Mouse (Mus musculus) CH12.LX (cell line): Measurements from ENCODE around the gene Gm10447.

ENCODE experiments used
- BHLHE40 ChIP-seq: IDR thresholded peaks from 2 replicates; pipeline ENCODE4 v1.6.1; 2011; ENCODE audit warnings: mild to moderate bottlenecking, low read depth, low read length, improper control_type of control experiment
- EP300 ChIP-seq: IDR thresholded peaks from 2 replicates; pipeline ENCODE4 v1.6.1; 2011; ENCODE audit warnings: low read length, improper control_type of control experiment
- IRF4 ChIP-seq: IDR thresholded peaks from 2 replicates; pipeline ENCODE4 v1.6.1; 2014; ENCODE audit warnings: low read depth, mild to moderate bottlenecking, inconsistent platforms, low read length, improper control_type of control experiment
- TCF12 ChIP-seq: IDR thresholded peaks from 2 replicates; pipeline ENCODE4 v1.6.1; 2014; ENCODE audit warnings: low read depth, mild to moderate bottlenecking, inconsistent platforms, low read length, improper control_type of control experiment

- TF ChIP-seq TCF12 (no peak), BHLHE40 (no peak), IRF4 (no peak), EP300 (no peak)
These were observed 32.5 kb upstream of the Gm10447 start for GRCm38 (mm10) chr11:53489421-53489820.
